Mouse (Mus musculus): ENCODE measurements at regions not wholly inside any gene's neighbourhood (a gene's known extent, or its start where the extent isn't known, plus 50 kb on each side); places are given as distances from the start of the nearest gene placed in this dataset.

DNA sequence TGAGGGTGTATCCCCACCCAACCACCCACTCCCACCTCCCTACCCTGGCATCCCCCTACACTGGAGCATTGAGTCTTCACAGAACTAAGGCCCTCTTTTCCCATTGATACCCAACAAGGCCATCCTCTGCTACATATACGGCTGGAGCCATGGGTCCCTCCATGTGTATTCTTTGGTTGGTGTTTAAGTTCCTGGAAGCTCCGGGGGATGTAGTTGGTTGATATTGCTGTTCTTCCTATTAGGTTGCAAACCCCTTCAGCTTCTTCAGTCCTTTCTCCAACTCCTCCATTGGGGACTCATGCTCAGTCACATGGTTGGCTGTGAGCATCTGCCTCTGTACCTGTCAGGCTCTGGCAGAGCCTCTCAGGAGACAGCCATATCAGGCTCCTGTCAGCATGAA, 335.6 kb downstream of the 1500009L16Rik start:
- Histone ChIP-seq H3K27ac (replicated peaks; ENCODE audit: insufficient read depth, low read depth, low read length) (no peak overlapping the region), H3K36me3 (ENCODE audit: control insufficient read depth, insufficient read depth, low read length) (no peaks in the 10 kb centered on the region), H3K79me2 (ENCODE audit: control insufficient read depth, insufficient read depth, low read length) (no peaks in the 10 kb centered on the region), H3K4me1 (ENCODE audit: control insufficient read depth, insufficient read depth, low read length) (peaks cover 15% of the 10 kb centered on the region), H3K9ac (ENCODE audit: low read depth, low read length) (no peak overlapping the region), H3K27me3 (ENCODE audit: control insufficient read depth, insufficient read depth, low read length) (no peaks in the 10 kb centered on the region), H3K4me3 (ENCODE audit: insufficient read depth, low read depth, low read length) (no peak overlapping the region)
- WGBS = 93% methylated on average over 2 of the region's 2 CpGs
- no peak for TF ChIP-seq POLR2A (IDR thresholded peaks at IDR 0.05; ENCODE audit: extremely low read depth, insufficient read depth, low read length)
- no peak for TF ChIP-seq CTCF (IDR thresholded peaks at IDR 0.05; ENCODE audit: low read depth, low read length)
- no peak for DNase-seq (ENCODE audit: extremely low read depth, low read depth, low spot score)

GRCm38 (mm10) chr10:84059646-84060491, 337.2 kb downstream of the 1500009L16Rik start:
- no peak overlapping the region for H3K4me3 ChIP-seq (ENCODE audit: insufficient read depth, low read depth, low read length)
- TF ChIP-seq CTCF (IDR thresholded peaks at IDR 0.05; ENCODE audit: low read depth, low read length) (no peak), POLR2A (IDR thresholded peaks at IDR 0.05; ENCODE audit: extremely low read depth, insufficient read depth, low read length) (no peak)
- no peak overlapping the region for H3K27ac ChIP-seq (replicated peaks; ENCODE audit: insufficient read depth, low read depth, low read length)
- H3K79me2 ChIP-seq (ENCODE audit: control insufficient read depth, insufficient read depth, low read length) = no peaks in the 10 kb centered on the region
- H3K27me3 ChIP-seq (ENCODE audit: control insufficient read depth, insufficient read depth, low read length) = no peaks in the 10 kb centered on the region
- 91% methylated on average over 9 of the region's 9 CpGs for WGBS
- peaks cover 10% of the 10 kb centered on the region for H3K4me1 ChIP-seq (ENCODE audit: control insufficient read depth, insufficient read depth, low read length)
- DNase-seq (ENCODE audit: extremely low read depth, low read depth, low spot score) = no peak
- H3K36me3 ChIP-seq (ENCODE audit: control insufficient read depth, insufficient read depth, low read length) = no peaks in the 10 kb centered on the region
- no peak overlapping the region for H3K9ac ChIP-seq (ENCODE audit: low read depth, low read length)

- Histone ChIP-seq H3K36me3 (ENCODE audit: control insufficient read depth, insufficient read depth, low read length) (no peaks in the 10 kb centered on the region), H3K4me1 (ENCODE audit: control insufficient read depth, insufficient read depth, low read length) (peaks cover 5% of the 10 kb centered on the region), H3K4me3 (ENCODE audit: insufficient read depth, low read depth, low read length) (no peak overlapping the region), H3K9ac (ENCODE audit: low read depth, low read length) (no peak overlapping the region), H3K27ac (replicated peaks; ENCODE audit: insufficient read depth, low read depth, low read length) (no peak overlapping the region), H3K79me2 (ENCODE audit: control insufficient read depth, insufficient read depth, low read length) (no peaks in the 10 kb centered on the region), H3K27me3 (ENCODE audit: control insufficient read depth, insufficient read depth, low read length) (no peaks in the 10 kb centered on the region)
- 14% methylated on average over 7 of the region's 7 CpGs for WGBS
- DNase-seq (ENCODE audit: extremely low read depth, low read depth, low spot score) = peak; percentile 45
- TF ChIP-seq POLR2A (IDR thresholded peaks at IDR 0.05; ENCODE audit: extremely low read depth, insufficient read depth, low read length) = no peak
- no peak for TF ChIP-seq CTCF (IDR thresholded peaks at IDR 0.05; ENCODE audit: low read depth, low read length)
Measured at GRCm38 (mm10) chr10:84060492-84061218, 338.0 kb downstream of the 1500009L16Rik start.

GRCm38 (mm10) chr10:84067052-84067650, 344.5 kb downstream of the 1500009L16Rik start:
- 61% methylated on average over 4 of the region's 4 CpGs for WGBS
- DNase-seq (ENCODE audit: extremely low read depth, low read depth, low spot score) = peak; percentile 31

DNA sequence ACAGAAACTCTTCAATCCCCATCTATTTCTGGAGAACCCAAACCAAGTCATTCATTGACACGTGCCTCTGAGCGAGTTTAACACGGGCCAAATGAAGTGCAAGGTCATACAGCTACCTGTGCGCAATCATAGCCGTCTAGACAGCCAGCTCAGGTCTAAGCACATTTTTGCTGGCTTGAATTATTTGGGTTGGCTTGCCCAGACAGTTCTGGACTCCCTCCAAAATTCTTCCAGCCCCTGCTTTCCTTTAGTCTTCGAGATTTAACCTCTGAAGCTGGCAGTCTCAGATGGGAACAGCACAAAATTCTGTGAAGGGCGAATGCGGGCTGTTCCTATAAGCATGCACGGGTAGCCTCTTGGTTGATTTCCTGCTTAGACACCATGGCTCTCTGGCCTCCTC, 347.1 kb downstream of the 1500009L16Rik start:
- no peaks in the 10 kb centered on the region for H3K79me2 ChIP-seq (ENCODE audit: control insufficient read depth, insufficient read depth, low read length)
- WGBS = 55% methylated on average over 9 of the region's 9 CpGs
- no peaks in the 10 kb centered on the region for H3K36me3 ChIP-seq (ENCODE audit: control insufficient read depth, insufficient read depth, low read length)
- DNase-seq (ENCODE audit: extremely low read depth, low read depth, low spot score) = no peak
- no peaks in the 10 kb centered on the region for H3K27me3 ChIP-seq (ENCODE audit: control insufficient read depth, insufficient read depth, low read length)
- H3K9ac ChIP-seq (ENCODE audit: low read depth, low read length) = no peak overlapping the region
- no peak for TF ChIP-seq CTCF (IDR thresholded peaks at IDR 0.05; ENCODE audit: low read depth, low read length)
- no peak for TF ChIP-seq POLR2A (IDR thresholded peaks at IDR 0.05; ENCODE audit: extremely low read depth, insufficient read depth, low read length)
- no peak overlapping the region for H3K27ac ChIP-seq (replicated peaks; ENCODE audit: insufficient read depth, low read depth, low read length)
- H3K4me3 ChIP-seq (ENCODE audit: insufficient read depth, low read depth, low read length) = no peak overlapping the region
- H3K4me1 ChIP-seq (ENCODE audit: control insufficient read depth, insufficient read depth, low read length) = no peaks in the 10 kb centered on the region

More at GRCm38 (mm10) chr10:84067052-84067650, 344.5 kb downstream of the 1500009L16Rik start:
- TF ChIP-seq CTCF (IDR thresholded peaks at IDR 0.05; ENCODE audit: low read depth, low read length) = no peak
- TF ChIP-seq POLR2A (IDR thresholded peaks at IDR 0.05; ENCODE audit: extremely low read depth, insufficient read depth, low read length) = no peak
- Histone ChIP-seq H3K36me3 (ENCODE audit: control insufficient read depth, insufficient read depth, low read length) (no peaks in the 10 kb centered on the region), H3K9ac (ENCODE audit: low read depth, low read length) (no peak overlapping the region), H3K4me1 (ENCODE audit: control insufficient read depth, insufficient read depth, low read length) (no peaks in the 10 kb centered on the region), H3K4me3 (ENCODE audit: insufficient read depth, low read depth, low read length) (no peak overlapping the region), H3K27me3 (ENCODE audit: control insufficient read depth, insufficient read depth, low read length) (no peaks in the 10 kb centered on the region), H3K79me2 (ENCODE audit: control insufficient read depth, insufficient read depth, low read length) (no peaks in the 10 kb centered on the region), H3K27ac (replicated peaks; ENCODE audit: insufficient read depth, low read depth, low read length) (no peak overlapping the region)
